Mouse (Mus musculus): ENCODE data around the gene Golt1a.

DNA sequence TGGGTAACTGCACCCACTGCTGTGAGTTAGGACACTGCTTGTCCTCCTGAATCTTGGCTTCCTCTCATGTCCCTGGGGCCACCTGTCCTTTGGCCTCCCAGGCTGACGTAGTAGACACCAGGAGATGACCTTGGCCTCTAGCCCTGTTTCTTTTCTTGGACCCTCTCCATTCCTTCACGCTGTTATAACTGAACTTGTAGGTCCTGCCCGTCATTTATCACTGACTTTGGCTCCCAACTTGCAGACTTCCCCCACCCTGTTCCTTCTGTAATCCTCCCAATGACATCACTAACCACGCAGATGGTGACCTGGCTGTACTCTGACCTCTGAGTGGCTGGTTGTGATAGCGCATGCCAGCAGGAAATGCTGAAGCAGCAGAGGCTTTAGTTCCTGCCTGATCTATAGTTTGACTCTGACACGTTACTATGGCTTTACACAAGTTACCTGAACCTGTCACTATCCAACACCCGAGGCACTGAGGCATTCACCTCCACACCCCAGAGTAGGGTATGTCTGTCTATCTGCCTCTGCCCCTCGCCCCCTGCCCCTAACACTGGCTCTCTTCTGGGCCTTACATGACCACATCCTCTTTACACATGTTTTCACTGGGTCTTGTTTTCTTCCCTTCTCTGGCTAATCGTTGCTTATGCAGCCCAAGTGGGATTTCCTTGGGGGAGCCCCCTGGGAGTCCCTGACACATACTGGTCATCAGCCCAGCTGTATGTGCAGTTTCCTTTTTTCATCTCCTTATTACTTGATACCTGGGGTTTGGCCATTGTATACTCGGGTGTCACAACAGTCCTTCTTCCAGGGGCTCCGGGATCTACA is 38.3 kb downstream of the Golt1a start:
- TF ChIP-seq CTCF (IDR thresholded peaks at IDR 0.05) (no peak), EP300 (IDR thresholded peaks at IDR 0.05) (peak; percentile 41; the same call in 1 of the 2 replicates)
